Mouse (Mus musculus) ES-Bruce4 (cell line): ENCODE measurements at regions not wholly inside any gene's neighbourhood (a gene's known extent, or its start where the extent isn't known, plus 50 kb on each side); places are given as distances from the start of the nearest gene placed in this dataset.
"Not testable (repeated sequence)": the region's sequence is repeated elsewhere in the genome, so short reads cannot be mapped to it uniquely, and the experiment has no call there.

ENCODE experiments used
- H3K27ac ChIP-seq: 2 replicates; pipeline ENCODE4 v1.5.1; 2012; ENCODE audit warnings: low read length, inconsistent platforms; ENCODE audit not compliant: insufficient read depth
- H3K27me3 ChIP-seq: 2 replicates; pipeline ENCODE4 v1.6.1; 2012; ENCODE audit warnings: mild to moderate bottlenecking, low read length, inconsistent platforms; ENCODE audit not compliant: control insufficient read depth, poor library complexity, insufficient read depth, severe bottlenecking
- H3K36me3 ChIP-seq: 2 replicates; pipeline ENCODE4 v1.6.1; 2012; ENCODE audit warnings: inconsistent platforms, mild to moderate bottlenecking, low read length, moderate library complexity; ENCODE audit not compliant: control insufficient read depth, poor library complexity, insufficient read depth, severe bottlenecking
- H3K4me1 ChIP-seq: one replicate; pipeline ENCODE4 v1.8.1; 2011; ENCODE audit warnings: low read length; ENCODE audit not compliant: control insufficient read depth, insufficient read depth
- H3K4me3 ChIP-seq: 2 replicates; pipeline ENCODE4 v1.5.1; 2011; ENCODE audit warnings: low read depth, mild to moderate bottlenecking, low read length
- H3K9ac ChIP-seq: 2 replicates; pipeline ENCODE4 v1.6.1; 2012; ENCODE audit warnings: low read depth, mild to moderate bottlenecking, inconsistent platforms; ENCODE audit not compliant: poor library complexity, severe bottlenecking
- H3K9me3 ChIP-seq: replicated peaks from 2 replicates; pipeline ENCODE4 v1.6.1; 2012; ENCODE audit warnings: mild to moderate bottlenecking, low read length, inconsistent platforms; ENCODE audit not compliant: control insufficient read depth, poor library complexity, insufficient read depth, severe bottlenecking
- CTCF ChIP-seq: IDR thresholded peaks from one replicate; pipeline ENCODE4 v1.8.1; 2011; ENCODE audit warnings: low read depth, low read length
- EP300 ChIP-seq: IDR thresholded peaks from 2 replicates; pipeline ENCODE4 v1.6.1; 2011; ENCODE audit warnings: low read depth, low read length; ENCODE audit not compliant: insufficient read depth
- POLR2A ChIP-seq: IDR thresholded peaks from one replicate; pipeline ENCODE4 v1.8.1; 2011; ENCODE audit warnings: low read length; ENCODE audit not compliant: insufficient read depth

DNA sequence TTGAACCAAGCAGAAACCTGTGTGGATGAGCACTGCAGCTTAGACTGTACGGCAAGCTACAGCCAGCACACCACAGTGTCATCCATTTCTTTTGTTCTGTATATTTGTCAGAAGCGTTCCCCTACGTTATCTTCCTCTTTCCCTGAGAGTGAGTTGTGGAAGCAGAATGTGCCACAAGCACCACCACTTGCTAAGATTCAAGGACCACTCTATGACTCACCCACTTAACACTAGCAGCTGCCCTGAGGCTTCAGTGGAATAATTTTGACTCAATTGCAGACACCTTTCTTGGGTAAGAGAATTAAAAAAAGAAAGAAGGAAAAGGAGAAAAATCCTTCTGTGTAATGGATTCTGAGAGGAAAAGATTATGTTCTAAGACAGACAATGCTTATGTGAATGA lies 122.9 kb upstream of the Pclo start:
- no peaks in the 10 kb centered on the region for H3K27me3 ChIP-seq
- H3K36me3 ChIP-seq = no peaks in the 10 kb centered on the region
- H3K4me3 ChIP-seq = no peak overlapping the region
- H3K27ac ChIP-seq = no peak overlapping the region
- H3K9ac ChIP-seq = no peak overlapping the region
- no peaks in the 10 kb centered on the region for H3K4me1 ChIP-seq
- no peak for TF ChIP-seq POLR2A
- no peak for TF ChIP-seq CTCF
- TF ChIP-seq EP300 = no peak
- no peaks in the 10 kb centered on the region for H3K9me3 ChIP-seq

DNA sequence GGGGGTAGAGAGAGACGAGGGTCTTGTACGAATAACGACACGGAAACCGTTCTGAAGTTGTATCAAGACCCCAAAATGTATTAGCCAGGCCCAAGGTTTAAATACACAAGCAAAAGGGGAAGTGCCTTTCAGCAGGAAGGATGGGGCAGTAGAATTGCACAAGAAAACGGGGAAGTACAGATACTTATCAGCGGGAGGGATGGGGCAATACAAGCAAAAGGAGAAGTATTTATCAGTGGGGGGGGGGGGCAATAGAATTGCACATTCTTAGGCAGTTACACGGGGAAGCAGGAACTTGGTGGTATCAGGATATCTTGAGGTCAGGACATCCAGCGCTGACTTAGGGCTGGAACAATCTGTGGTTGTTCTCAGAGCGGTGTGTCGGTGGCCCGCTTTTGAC lies 111.3 kb upstream of the Pclo start:
- not testable (repeated sequence) for H3K27me3 ChIP-seq, H3K9ac ChIP-seq, H3K27ac ChIP-seq, H3K4me3 ChIP-seq, H3K9me3 ChIP-seq, H3K36me3 ChIP-seq, H3K4me1 ChIP-seq

DNA sequence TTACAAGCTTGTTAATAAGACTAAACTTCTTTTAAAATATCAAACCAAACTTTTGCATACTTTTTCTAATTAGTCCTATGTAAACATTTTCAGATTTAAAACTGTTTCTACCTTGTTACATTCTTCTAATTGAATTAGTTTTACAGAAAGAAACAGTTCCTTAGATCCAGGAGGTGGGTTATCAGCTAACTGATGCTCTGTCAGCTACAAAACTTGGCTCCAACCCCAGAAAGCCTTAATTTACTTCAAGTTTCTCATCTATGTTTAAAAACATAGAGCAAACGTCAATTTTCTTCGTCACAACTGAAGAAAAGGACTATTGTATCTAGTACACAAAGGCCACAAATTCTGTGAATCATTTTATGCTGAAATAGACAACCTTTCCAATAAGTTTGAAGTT lies 110.4 kb upstream of the Pclo start:
- Histone ChIP-seq H3K27me3 (no peaks in the 10 kb centered on the region), H3K9ac (no peak overlapping the region), H3K27ac (no peak overlapping the region), H3K9me3 (peaks cover 13% of the 10 kb centered on the region), H3K4me1 (no peaks in the 10 kb centered on the region), H3K4me3 (no peak overlapping the region), H3K36me3 (no peaks in the 10 kb centered on the region)
- no peak for TF ChIP-seq POLR2A
- no peak for TF ChIP-seq CTCF
- TF ChIP-seq EP300 = no peak

DNA sequence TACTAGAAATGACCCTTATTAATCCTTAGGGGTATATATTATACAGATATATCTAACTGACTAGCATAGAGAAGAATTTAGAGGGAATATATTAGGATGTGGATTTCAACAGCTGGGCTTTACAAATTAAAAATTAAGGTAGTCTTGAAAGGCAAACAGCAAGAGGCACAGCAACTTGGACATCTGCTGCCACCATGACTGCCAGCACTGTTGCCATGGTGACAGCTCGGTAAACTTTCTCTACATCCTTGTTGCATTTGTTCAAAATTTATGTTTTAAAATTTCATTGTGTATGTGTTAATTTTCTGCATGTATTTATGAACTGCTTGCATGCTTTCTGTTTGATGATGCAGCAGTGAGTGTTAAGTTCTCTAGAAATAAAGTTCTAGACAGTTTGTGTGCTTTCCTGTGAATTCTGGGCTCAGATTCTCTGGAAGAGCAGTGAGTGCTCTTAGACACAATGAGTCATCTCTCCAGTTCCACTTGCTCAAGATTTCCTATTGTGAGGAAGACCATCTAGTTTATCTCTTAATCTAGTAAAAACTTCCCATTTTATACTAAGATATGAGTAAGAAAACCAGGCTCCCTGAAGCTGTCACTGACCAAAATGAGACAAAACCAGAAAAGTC lies 99.4 kb upstream of the Pclo start:
- TF ChIP-seq POLR2A = no peak
- TF ChIP-seq CTCF = no peak
- TF ChIP-seq EP300 = no peak
- no peaks in the 10 kb centered on the region for H3K36me3 ChIP-seq
- peaks cover 7% of the 10 kb centered on the region for H3K9me3 ChIP-seq
- no peak overlapping the region for H3K4me3 ChIP-seq
- no peaks in the 10 kb centered on the region for H3K27me3 ChIP-seq
- no peaks in the 10 kb centered on the region for H3K4me1 ChIP-seq
- no peak overlapping the region for H3K27ac ChIP-seq
- no peak overlapping the region for H3K9ac ChIP-seq

DNA sequence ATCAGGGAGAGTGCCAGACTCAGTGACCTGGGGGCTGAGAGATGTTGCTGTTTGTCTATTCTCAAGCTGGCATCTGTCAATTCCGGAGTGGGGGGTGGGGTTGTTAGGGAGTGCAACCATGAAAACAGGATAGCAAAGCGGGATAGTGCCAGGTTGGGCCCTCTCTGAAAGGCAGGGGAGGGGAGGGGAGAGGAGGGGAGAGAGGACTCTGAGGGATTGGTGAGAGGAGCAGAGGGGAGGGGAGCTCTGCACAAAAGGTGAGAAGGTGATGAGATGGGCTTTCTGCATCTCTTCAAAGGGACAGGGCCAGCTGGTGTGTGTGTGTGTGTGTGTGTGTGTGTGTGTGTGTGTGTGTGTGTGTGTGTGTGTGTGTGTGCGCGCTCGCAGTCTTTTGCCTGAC lies 61.6 kb upstream of the Pclo start:
- H3K9ac ChIP-seq = no peak overlapping the region
- H3K4me3 ChIP-seq = no peak overlapping the region
- TF ChIP-seq POLR2A (no peak), CTCF (no peak), EP300 (no peak)
- H3K9me3 ChIP-seq = no peaks in the 10 kb centered on the region
- H3K27me3 ChIP-seq = no peaks in the 10 kb centered on the region
- H3K4me1 ChIP-seq = no peaks in the 10 kb centered on the region
- no peaks in the 10 kb centered on the region for H3K36me3 ChIP-seq
- no peak overlapping the region for H3K27ac ChIP-seq
